In genomic region chr3:84481104-84481503, GRCm38 (mm10) we compare ENCODE assay signal across 8 mouse cellular contexts. TPM values are rescaled to one million over a fixed set of nuclear protein-coding genes. Genes with fewer than 3 reads are reported as not detected.
DNase-seq lines count a peak whose midpoint lies in the region; ATAC-seq lines count a peak whose summit lies in the region.

No protein-coding gene starts in this region.

- H3K4me3 ChIP-seq in hindbrain, embryonic 12.5 days = peak overlapping the region; percentile 67
- peak overlapping the region; percentile 62 for H3K4me3 ChIP-seq in limb, embryonic 15.5 days
- H3K4me3 ChIP-seq in midbrain, embryonic 14.5 days (replicated peaks; ENCODE audit: low read depth, low read length) = peak overlapping the region; percentile 65

- 4% methylated on average over 11 of the region's 11 CpGs for WGBS in hindbrain, embryonic 12.5 days
- 8% methylated on average over 11 of the region's 11 CpGs for WGBS in limb, embryonic 15.5 days
- 3% methylated on average over 11 of the region's 11 CpGs for WGBS in midbrain, embryonic 14.5 days

- H3K4me1 ChIP-seq in hindbrain, embryonic 12.5 days = peaks cover 26% of the 10 kb centered on the region
- H3K4me1 ChIP-seq in limb, embryonic 15.5 days = peaks cover 26% of the 10 kb centered on the region
- H3K4me1 ChIP-seq in midbrain, embryonic 14.5 days (ENCODE audit: control insufficient read depth, insufficient read depth, low read length) = peaks cover 8% of the 10 kb centered on the region; the same call in 1 of the 2 replicates

- ATAC-seq in erythroid progenitor cell, adult 5-6 weeks (replicated peaks; ENCODE audit: low FRiP score, poor library complexity, severe bottlenecking) = peak; percentile 58
- no peak for ATAC-seq in hindbrain, embryonic 12.5 days (ENCODE audit: low FRiP score)
- ATAC-seq in limb, embryonic 15.5 days (ENCODE audit: insufficient number of reproducible peaks, low FRiP score, low TSS enrichment, low read depth) = no peak
- no peak for ATAC-seq in midbrain, embryonic 14.5 days (ENCODE audit: low FRiP score, low TSS enrichment)

- H3K27me3 ChIP-seq in hindbrain, embryonic 12.5 days = peaks cover 42% of the 10 kb centered on the region
- peaks cover 40% of the 10 kb centered on the region for H3K27me3 ChIP-seq in limb, embryonic 15.5 days
- H3K27me3 ChIP-seq in midbrain, embryonic 14.5 days (ENCODE audit: control insufficient read depth, insufficient read depth, low read length) = peaks cover 34% of the 10 kb centered on the region

- peak overlapping the region; percentile 98 for H3K4me2 ChIP-seq in hindbrain, embryonic 12.5 days (replicated peaks)
- peak overlapping the region; percentile 99 for H3K4me2 ChIP-seq in limb, embryonic 15.5 days
- H3K4me2 ChIP-seq in midbrain, embryonic 14.5 days (ENCODE audit: low read length) = peak overlapping the region; percentile 98

- H3K36me3 ChIP-seq in hindbrain, embryonic 12.5 days = no peaks in the 10 kb centered on the region
- no peaks in the 10 kb centered on the region for H3K36me3 ChIP-seq in limb, embryonic 15.5 days
- no peaks in the 10 kb centered on the region for H3K36me3 ChIP-seq in midbrain, embryonic 14.5 days (ENCODE audit: control insufficient read depth, insufficient read depth, low read length)

- no peak overlapping the region for H3K27ac ChIP-seq in hindbrain, embryonic 12.5 days
- 0 out of 2 replicates have a peak overlapping the region, but pooled peaks have one; percentile 47 for H3K27ac ChIP-seq in limb, embryonic 15.5 days
- H3K27ac ChIP-seq in midbrain, embryonic 14.5 days (replicated peaks; ENCODE audit: low read depth, low read length) = no peak overlapping the region

- peak; percentile 21 for DNase-seq in cerebellum, adult 9-11 months
- DNase-seq in cerebellum, adult 11 months = no peak
- peak; percentile 60 for DNase-seq in ZHBTc4 (ENCODE audit: low read depth, low spot score)
- peak; percentile 70 for DNase-seq in midbrain, embryonic 14.5 days
- DNase-seq in urinary bladder, postnatal 25 days (ENCODE audit: low spot score) = peak; percentile 55

- H3K9ac ChIP-seq in hindbrain, embryonic 12.5 days = no peak overlapping the region; the same call in 1 of the 2 replicates
- H3K9ac ChIP-seq in limb, embryonic 15.5 days = no peak overlapping the region
- no peak overlapping the region; the same call in 1 of the 2 replicates for H3K9ac ChIP-seq in midbrain, embryonic 14.5 days (replicated peaks; ENCODE audit: low read length)

- no peaks in the 10 kb centered on the region for H3K9me3 ChIP-seq in hindbrain, embryonic 12.5 days (replicated peaks)
- H3K9me3 ChIP-seq in limb, embryonic 15.5 days = no peaks in the 10 kb centered on the region
- H3K9me3 ChIP-seq in midbrain, embryonic 14.5 days (ENCODE audit: control insufficient read depth, low read length) = no peaks in the 10 kb centered on the region

RNA-seq across cellular contexts. Expression of gene Fhdc1, which starts 0.9 kb away (rescaled TPM):
- 417 and 527 TPM in 2 replicates for total RNA-seq in erythroid progenitor cell, adult 5-6 weeks (2015; ENCODE audit: low replicate concordance)
- 189 and 211 TPM in 2 replicates for total RNA-seq in erythroid progenitor cell, adult 5-6 weeks (2017; ENCODE audit: low replicate concordance)
- polyA plus RNA-seq in hindbrain, embryonic 12.5 days (2016; fragmentation: Nextera tagmentation; extraction: Ambion mirVana) = 5.8 and 6.0 TPM in 2 replicates
- 10.7 and 11.5 TPM in 2 replicates for polyA plus RNA-seq in limb, embryonic 15.5 days (2015; fragmentation: Nextera tagmentation; extraction: Ambion mirVana)
- polyA plus RNA-seq in midbrain, embryonic 14.5 days (2014; fragmentation: Nextera tagmentation; extraction: Ambion mirVana) = 4.1 and 4.3 TPM in 2 replicates
